Mouse (Mus musculus) spleen, postnatal 36 days (tissue): Measurements from ENCODE around the gene Ddx24.
A peak's percentile ranks its signal among the peaks of the same experiment; 100 is the strongest.

Source experiments
- DNase-seq, 2 experiments: peaks; one replicate each; pipeline ENCODE4 v3.0.0; 2022; ENCODE audit warnings: low spot score in 2 of 2, mixed read lengths in 1 of 2

Gene Ddx24

GRCm38 (mm10) chr12:103389982-103390381 lies 35.6 kb downstream of the Ddx24 start:
- no peak for DNase-seq

GRCm38 (mm10) chr12:103389348-103389727 lies 36.3 kb downstream of the Ddx24 start:
- no peak for DNase-seq

- DNase-seq: peak; percentile 96 to 97
Observed at GRCm38 (mm10) chr12:103388505-103389347, 36.9 kb downstream of the Ddx24 start, which contains the start of gene Otub2. Gene Otub2, plus strand, starts transcription at chr12:103388682.

- no peak for DNase-seq
Observed at GRCm38 (mm10) chr12:103380226-103380625, 45.4 kb downstream of the Ddx24 start.

GRCm38 (mm10) chr12:103376774-103377173 lies 48.9 kb downstream of the Ddx24 start:
- no peak for DNase-seq

- DNase-seq: no peak
Observed at GRCm38 (mm10) chr12:103376124-103376523, 49.5 kb downstream of the Ddx24 start.

- no peak for DNase-seq
Observed at GRCm38 (mm10) chr12:103373530-103374236, 51.9 kb downstream of the Ddx24 start.

- peak; percentile 24 to 56 for DNase-seq
Observed at GRCm38 (mm10) chr12:103371711-103372110, 53.9 kb downstream of the Ddx24 start.

- no peak for DNase-seq
Observed at GRCm38 (mm10) chr12:103370861-103371260, 54.8 kb downstream of the Ddx24 start.

GRCm38 (mm10) chr12:103368777-103369176 lies 56.9 kb downstream of the Ddx24 start:
- no peak for DNase-seq

- no peak for DNase-seq
Observed at GRCm38 (mm10) chr12:103368326-103368669, 57.3 kb downstream of the Ddx24 start.

GRCm38 (mm10) chr12:103367620-103368325 lies 57.9 kb downstream of the Ddx24 start:
- peak; percentile 47 to 54 for DNase-seq

- no peak for DNase-seq
Observed at GRCm38 (mm10) chr12:103367171-103367570, 58.5 kb downstream of the Ddx24 start.

GRCm38 (mm10) chr12:103362336-103362735 lies 63.3 kb downstream of the Ddx24 start:
- DNase-seq: no peak

GRCm38 (mm10) chr12:103361539-103362307 lies 63.9 kb downstream of the Ddx24 start:
- no peak for DNase-seq

- no peak for DNase-seq
Observed at GRCm38 (mm10) chr12:103360812-103361211, 64.8 kb downstream of the Ddx24 start.

GRCm38 (mm10) chr12:103358951-103359801 lies 66.5 kb downstream of the Ddx24 start:
- no peak for DNase-seq

GRCm38 (mm10) chr12:103358216-103358615 lies 67.4 kb downstream of the Ddx24 start:
- no peak for DNase-seq
